20 mouse cellular contexts compared by ENCODE assay signal in genomic region chr1:41140542-41140941, GRCm38 (mm10).
A peak's percentile ranks its signal among the peaks of the same experiment; 100 is the strongest.
DNase-seq lines count a peak whose midpoint lies in the region; ATAC-seq and TF ChIP-seq lines count a peak whose summit lies in the region.
"Had no signal": no experiment of that assay in that cellular context is flagged by ENCODE, and none has a peak within 500 bp of the region (broad histone marks: within the 10 kb centered on the region; RNA-seq: fewer than 3 reads in every experiment).

No protein-coding gene starts in this region.

- DNase-seq in midbrain, embryonic 10.5 days (ENCODE audit: low spot score): no peak
- no peak for DNase-seq in midbrain, postnatal 0 days (ENCODE audit: low spot score)
- peak; percentile 46 for DNase-seq in ES-E14 (ENCODE audit: low read depth, low spot score)
- DNase-seq in forebrain, embryonic 11.5 days (ENCODE audit: low spot score): no peak
- no peak for DNase-seq in thymus, postnatal 10 days (ENCODE audit: low spot score in 2 of 2)
- no peak for DNase-seq in adrenal gland, postnatal 10 days
- DNase-seq: adrenal gland, adult 8-10 months; cerebellum, adult 18-20 months; cerebellum, postnatal 36 days; gastrocnemius, postnatal 36 days; heart, postnatal 14 days; kidney, adult 8-10 months; kidney, postnatal 4 days; lung, postnatal 10 days; thymus, adult 2 months had no signal

- no peaks in the 10 kb centered on the region for H3K36me3 ChIP-seq in midbrain, embryonic 10.5 days
- no peaks in the 10 kb centered on the region for H3K36me3 ChIP-seq in midbrain, postnatal 0 days (ENCODE audit: insufficient read depth, low read length)
- H3K36me3 ChIP-seq in ES-E14 (ENCODE audit: control insufficient read depth, insufficient read depth, low read length, poor library complexity, severe bottlenecking): no peaks in the 10 kb centered on the region
- H3K36me3 ChIP-seq in forebrain, embryonic 11.5 days (ENCODE audit: control insufficient read depth, insufficient read depth, low read length): no peaks in the 10 kb centered on the region
- no peaks in the 10 kb centered on the region for H3K36me3 ChIP-seq in midbrain, embryonic 13.5 days
- H3K36me3 ChIP-seq: heart, embryonic 10.5 days; limb, embryonic 15.5 days had no signal

- no peak for ATAC-seq in midbrain, postnatal 0 days (ENCODE audit: low FRiP score)
- ATAC-seq in forebrain, embryonic 11.5 days (replicated peaks; ENCODE audit: low FRiP score): peak; percentile 64; the same call in 1 of the 2 replicates
- peak; percentile 92 for ATAC-seq in midbrain, embryonic 13.5 days
- ATAC-seq: inflammation-experienced regulatory T-cells, adult 6 months had no signal

- H3K4me2 ChIP-seq in midbrain, postnatal 0 days (ENCODE audit: low read depth, low read length, poor library complexity, severe bottlenecking): no peak overlapping the region
- H3K4me2 ChIP-seq in forebrain, embryonic 11.5 days (ENCODE audit: low read depth, low read length, severe bottlenecking): no peak overlapping the region
- no peak overlapping the region for H3K4me2 ChIP-seq in midbrain, embryonic 13.5 days (replicated peaks)
- H3K4me2 ChIP-seq: limb, embryonic 15.5 days had no signal

- H3K9ac ChIP-seq in midbrain, postnatal 0 days (replicated peaks; ENCODE audit: low read length, poor library complexity, severe bottlenecking): no peak overlapping the region
- H3K9ac ChIP-seq in ES-E14 (ENCODE audit: insufficient read depth, low read depth, low read length, poor library complexity, severe bottlenecking): no peak overlapping the region
- no peak overlapping the region for H3K9ac ChIP-seq in forebrain, embryonic 11.5 days (ENCODE audit: low read length)
- no peak overlapping the region for H3K9ac ChIP-seq in midbrain, embryonic 13.5 days (replicated peaks)
- H3K9ac ChIP-seq: limb, embryonic 15.5 days had no signal

- peak overlapping the region; percentile 74 for H3K27ac ChIP-seq in midbrain, embryonic 10.5 days (replicated peaks)
- H3K27ac ChIP-seq in midbrain, postnatal 0 days (ENCODE audit: low read depth, low read length): no peak overlapping the region
- H3K27ac ChIP-seq in ES-E14 (ENCODE audit: insufficient read depth, low read depth, low read length, poor library complexity, severe bottlenecking): no peak overlapping the region
- no peak overlapping the region for H3K27ac ChIP-seq in forebrain, embryonic 11.5 days (ENCODE audit: low read depth, low read length)
- peak overlapping the region; percentile 44 for H3K27ac ChIP-seq in midbrain, embryonic 13.5 days
- H3K27ac ChIP-seq: heart, embryonic 10.5 days; limb, embryonic 15.5 days had no signal

- no peaks in the 10 kb centered on the region for H3K27me3 ChIP-seq in midbrain, embryonic 10.5 days (ENCODE audit: low read depth, poor library complexity, severe bottlenecking)
- H3K27me3 ChIP-seq in midbrain, postnatal 0 days (ENCODE audit: insufficient read depth, low read length): no peaks in the 10 kb centered on the region
- no peaks in the 10 kb centered on the region for H3K27me3 ChIP-seq in forebrain, embryonic 11.5 days (ENCODE audit: control insufficient read depth, insufficient read depth, low read length)
- H3K27me3 ChIP-seq in midbrain, embryonic 13.5 days: no peaks in the 10 kb centered on the region
- H3K27me3 ChIP-seq: limb, embryonic 15.5 days had no signal

- in situ Hi-C loops in ES-E14 (cut with MboI; ENCODE audit: low sequenced_read_pairs in 2 of 2, unreplicated experiment in 2 of 2): no loop called here

- no peak overlapping the region for H3K4me3 ChIP-seq in midbrain, embryonic 10.5 days
- no peak overlapping the region for H3K4me3 ChIP-seq in midbrain, postnatal 0 days (ENCODE audit: low read depth, low read length)
- no peak overlapping the region for H3K4me3 ChIP-seq in ES-E14 (ENCODE audit: insufficient read depth in 1 of 2, low read depth in 1 of 2, low read length in 2 of 2, poor library complexity in 1 of 2, severe bottlenecking in 1 of 2)
- H3K4me3 ChIP-seq in forebrain, embryonic 11.5 days (ENCODE audit: low read depth, low read length): no peak overlapping the region
- H3K4me3 ChIP-seq in midbrain, embryonic 13.5 days (replicated peaks): no peak overlapping the region
- H3K4me3 ChIP-seq: erythroblast, embryonic 14.5 days; heart, embryonic 10.5 days; limb, embryonic 15.5 days had no signal

- peaks cover 19% of the 10 kb centered on the region for H3K4me1 ChIP-seq in midbrain, embryonic 10.5 days
- no peaks in the 10 kb centered on the region for H3K4me1 ChIP-seq in midbrain, postnatal 0 days (ENCODE audit: insufficient read depth, low read length)
- peaks cover 6 to 7% of the 10 kb centered on the region in 2 experiments; a peak in 1 of 4 replicates for H3K4me1 ChIP-seq in ES-E14 (ENCODE audit: control insufficient read depth in 2 of 2, insufficient read depth in 2 of 2, low read length in 2 of 2, poor library complexity in 1 of 2)
- peaks cover 2% of the 10 kb centered on the region; the same call in 1 of the 2 replicates for H3K4me1 ChIP-seq in forebrain, embryonic 11.5 days (replicated peaks; ENCODE audit: control insufficient read depth, insufficient read depth, low read length)
- H3K4me1 ChIP-seq in midbrain, embryonic 13.5 days (replicated peaks): peaks cover 14% of the 10 kb centered on the region; the same call in 1 of the 2 replicates
- H3K4me1 ChIP-seq: heart, embryonic 10.5 days; limb, embryonic 15.5 days had no signal

- TF ChIP-seq CTCF in midbrain, postnatal 0 days (IDR thresholded peaks at IDR 0.05): no peak

- no peaks in the 10 kb centered on the region for H3K9me3 ChIP-seq in midbrain, embryonic 10.5 days (replicated peaks)
- H3K9me3 ChIP-seq in midbrain, postnatal 0 days (ENCODE audit: low read length): no peaks in the 10 kb centered on the region
- H3K9me3 ChIP-seq in ES-E14 (ENCODE audit: control insufficient read depth, insufficient read depth, low read depth, low read length): no peaks in the 10 kb centered on the region
- no peaks in the 10 kb centered on the region for H3K9me3 ChIP-seq in forebrain, embryonic 11.5 days (ENCODE audit: control insufficient read depth, low read length)
- H3K9me3 ChIP-seq in midbrain, embryonic 13.5 days: no peaks in the 10 kb centered on the region
- H3K9me3 ChIP-seq: heart, embryonic 10.5 days; limb, embryonic 15.5 days had no signal

- WGBS in midbrain, embryonic 10.5 days: 9% methylated on average over 1 of the region's 1 CpGs
- WGBS in midbrain, postnatal 0 days: 9% methylated on average over 1 of the region's 1 CpGs
- 7% methylated on average over 1 of the region's 1 CpGs for WGBS in forebrain, embryonic 11.5 days
- 11% methylated on average over 1 of the region's 1 CpGs for WGBS in midbrain, embryonic 13.5 days

TF ChIP-seq in ES-E14, 5 proteins besides CTCF, POLR2A, EP300 and RAD21:
- TF ChIP-seq MAFK (IDR thresholded peaks at IDR 0.05; ENCODE audit: insufficient read depth, low read depth, low read length) (no peak), ZNF384 (IDR thresholded peaks at IDR 0.05; ENCODE audit: low read depth, low read length) (no peak), HCFC1 (IDR thresholded peaks at IDR 0.05; ENCODE audit: borderline replicate concordance, insufficient read depth, low read length) (no peak), ZC3H11A (IDR thresholded peaks at IDR 0.05; ENCODE audit: borderline replicate concordance, low read depth, low read length) (no peak), CHD2 (IDR thresholded peaks at IDR 0.05; ENCODE audit: low read depth, low read length) (0 out of 2 replicates have a peak, but pooled peaks have one; percentile 29)

Comparison
In these comparisons a context has a peak if more than half of its experiments do, and no peak if none do; other contexts are left out.
1. H3K27ac ChIP-seq: peak in midbrain, embryonic 10.5 days (single experiment) and midbrain, embryonic 13.5 days (single experiment); none in midbrain, postnatal 0 days (single experiment), ES-E14 (single experiment) and forebrain, embryonic 11.5 days (single experiment).